Mouse (Mus musculus) cortical plate, adult 2 months (tissue): ENCODE results near the gene Apobr. TPM values are rescaled to one million over a fixed set of nuclear protein-coding genes. Genes with fewer than 3 reads are reported as not detected.

Source experiments
- H3K27ac ChIP-seq: fragments of 200-500 bp; 2 replicates; pipeline ENCODE4 v1.5.1; 2012; ENCODE audit warnings: low read length, control low read depth, inconsistent platforms; ENCODE audit not compliant: insufficient read depth
- H3K4me1 ChIP-seq: fragments of 200-500 bp; 2 replicates; pipeline ENCODE4 v1.6.1; 2011; ENCODE audit warnings: low read length; ENCODE audit not compliant: control insufficient read depth, insufficient read depth
- H3K4me3 ChIP-seq: fragments of 200-500 bp; 2 replicates; pipeline ENCODE4 v1.5.1; 2011; ENCODE audit warnings: mild to moderate bottlenecking, low read length, control low read depth; ENCODE audit not compliant: insufficient read depth
- CTCF ChIP-seq: fragments of 200-500 bp; IDR thresholded peaks from 2 replicates; pipeline ENCODE4 v1.5.1; 2011; ENCODE audit warnings: mild to moderate bottlenecking, control low read depth, low read length; ENCODE audit not compliant: insufficient read depth; ENCODE audit errors: extremely low read depth
- POLR2A ChIP-seq: fragments of 200-500 bp; IDR thresholded peaks from 2 replicates; pipeline ENCODE4 v1.6.1; 2011; ENCODE audit warnings: mild to moderate bottlenecking, low read length, control low read depth; ENCODE audit not compliant: insufficient read depth; ENCODE audit errors: extremely low read depth
- polyA plus RNA-seq: library from polyadenylated mRNA; depleted of rRNA; stranded (reverse); fragments of >200 nt; gene quantifications from 2 replicates; pipeline ENCODE4 v1.2.3, GENCODE M21; 2012

Apobr gene
- polyA plus RNA-seq, 1 experiment: 0.84 TPM

GRCm38 (mm10) chr7:126598919-126599318, 14.2 kb downstream of the Apobr start:
- TF ChIP-seq CTCF: no peak
- no peaks in the 10 kb centered on the region for H3K4me1 ChIP-seq
- no peak overlapping the region for H3K27ac ChIP-seq
- H3K4me3 ChIP-seq: no peak overlapping the region

- no peak overlapping the region for H3K4me3 ChIP-seq
- TF ChIP-seq CTCF (no peak), POLR2A (no peak)
- no peaks in the 10 kb centered on the region for H3K4me1 ChIP-seq
- H3K27ac ChIP-seq: no peak overlapping the region
Measured at GRCm38 (mm10) chr7:126601896-126602295, 17.2 kb downstream of the Apobr start.

- Histone ChIP-seq H3K27ac (no peak overlapping the region), H3K4me3 (no peak overlapping the region), H3K4me1 (no peaks in the 10 kb centered on the region)
- TF ChIP-seq CTCF: no peak
- TF ChIP-seq POLR2A: no peak
Measured at GRCm38 (mm10) chr7:126602650-126603049, 17.9 kb downstream of the Apobr start.

GRCm38 (mm10) chr7:126606611-126607010, 21.9 kb downstream of the Apobr start:
- Histone ChIP-seq H3K4me3 (no peak overlapping the region), H3K27ac (no peak overlapping the region), H3K4me1 (no peaks in the 10 kb centered on the region)
- TF ChIP-seq CTCF (no peak), POLR2A (no peak)

GRCm38 (mm10) chr7:126607064-126607463, 22.3 kb downstream of the Apobr start:
- Histone ChIP-seq H3K4me1 (no peaks in the 10 kb centered on the region), H3K4me3 (no peak overlapping the region), H3K27ac (no peak overlapping the region)
- TF ChIP-seq POLR2A (no peak), CTCF (no peak)

- TF ChIP-seq CTCF: no peak
- TF ChIP-seq POLR2A: no peak
- no peak overlapping the region for H3K4me3 ChIP-seq
- H3K4me1 ChIP-seq: no peaks in the 10 kb centered on the region
- no peak overlapping the region for H3K27ac ChIP-seq
Measured at GRCm38 (mm10) chr7:126607796-126608195, 23.1 kb downstream of the Apobr start.

- Histone ChIP-seq H3K27ac (no peak overlapping the region), H3K4me3 (no peak overlapping the region), H3K4me1 (no peaks in the 10 kb centered on the region)
- TF ChIP-seq POLR2A (no peak), CTCF (no peak)
Measured at GRCm38 (mm10) chr7:126612736-126613135, 28.0 kb downstream of the Apobr start.

- H3K4me1 ChIP-seq: no peaks in the 10 kb centered on the region
- TF ChIP-seq CTCF (no peak), POLR2A (no peak)
- H3K4me3 ChIP-seq: no peak overlapping the region
- no peak overlapping the region for H3K27ac ChIP-seq
Measured at GRCm38 (mm10) chr7:126616707-126617106, 32.0 kb downstream of the Apobr start.

GRCm38 (mm10) chr7:126619559-126620275, 35.0 kb downstream of the Apobr start:
- no peak for TF ChIP-seq CTCF
- TF ChIP-seq POLR2A: no peak
- Histone ChIP-seq H3K27ac (no peak overlapping the region), H3K4me3 (no peak overlapping the region)

More at GRCm38 (mm10) chr7:126619559-126620275, 35.0 kb downstream of the Apobr start:
- H3K4me1 ChIP-seq: no peaks in the 10 kb centered on the region
